Mouse (Mus musculus) left cerebral cortex, postnatal 36 days (tissue): ENCODE data around the gene Stoml1. TPM values are rescaled to one million over a fixed set of nuclear protein-coding genes. Genes with fewer than 3 reads are reported as not detected.

ENCODE experiments used
- DNase-seq, 2 experiments: peaks; one replicate each; pipeline ENCODE4 v3.0.0; 2021 to 2022; ENCODE audit warnings: low spot score in 2 of 2, mixed read lengths in 1 of 2
- intact Hi-C: fragments of 180-260 bp; cut with DNase I; formaldehyde crosslinking; loops from one replicate; pipeline ENCODE4 v1.15.1; 2025
- total RNA-seq, 2 experiments: library from RNA; stranded (reverse); gene quantifications; 2 replicates each; pipeline ENCODE4 v1.2.3; 2021

Stoml1 gene
- 10 to 100 TPM; 64.6 to 72.4 TPM for total RNA-seq

GRCm38 (mm10) chr9:58253033-58253804 is at the start of gene Stoml1:
Stoml1 (plus strand) TSS chr9:58253164.
- intact Hi-C loops, result no loop called here
- DNase-seq, result peak; percentile 90 to 92

DNA sequence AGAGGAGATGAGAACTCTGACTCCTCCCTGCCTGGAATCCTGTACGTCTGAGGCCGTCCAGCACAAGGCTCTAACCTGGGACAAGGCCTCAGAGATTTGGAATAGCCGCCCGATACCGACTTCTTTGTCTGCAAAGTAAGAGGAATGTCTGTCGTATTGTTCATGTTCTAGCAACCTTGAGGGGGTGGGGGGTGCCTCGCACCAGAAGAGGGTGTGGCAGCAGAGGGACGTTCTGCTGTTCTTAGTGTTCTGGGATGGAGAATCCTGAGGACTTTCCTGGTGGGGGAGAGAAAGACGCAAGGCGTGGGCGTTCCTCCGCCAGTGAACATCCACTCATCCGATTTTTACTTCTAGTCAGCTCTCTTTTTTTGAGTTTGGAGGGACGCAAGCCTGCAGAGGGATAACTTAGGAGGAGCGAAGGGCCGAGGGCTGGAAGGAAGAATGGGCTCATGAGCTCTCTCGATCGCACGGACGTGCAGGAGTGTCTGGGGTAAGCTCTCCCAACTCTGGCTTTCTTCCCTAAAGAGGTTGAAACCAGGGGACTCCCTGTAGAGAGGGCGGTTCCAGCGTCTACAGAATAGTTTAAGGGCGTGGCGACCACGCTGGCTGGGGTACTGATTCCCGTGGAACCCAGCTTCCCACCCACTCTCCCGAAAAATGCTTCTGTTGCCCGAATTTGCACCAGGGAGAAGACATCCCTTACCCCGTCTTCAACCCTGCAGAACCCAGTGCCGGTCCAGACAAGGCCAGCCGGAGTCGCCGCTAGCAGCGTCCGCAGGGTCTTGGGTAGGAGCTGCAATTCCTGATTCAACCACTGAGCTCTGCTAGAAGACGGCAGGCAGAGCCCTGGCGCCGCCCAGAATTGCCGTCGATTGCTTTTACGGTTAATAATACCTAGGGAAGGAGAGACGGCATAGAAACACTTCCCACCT is 49.2 kb upstream of the Stoml1 start, which contains the start of the genes Islr and Islr2:
Islr (minus strand) TSS at position 791 of the 932 bp plus-strand sequence.
Islr2 (minus strand) TSS at position 804 of the 932 bp plus-strand sequence.
- DNase-seq, result no peak
- intact Hi-C loops, result loop anchor here (1.0 to 2.0 kb wide), 3 partner anchors 137 to 165 kb away; no protein-coding TSS in a partner anchor

DNA sequence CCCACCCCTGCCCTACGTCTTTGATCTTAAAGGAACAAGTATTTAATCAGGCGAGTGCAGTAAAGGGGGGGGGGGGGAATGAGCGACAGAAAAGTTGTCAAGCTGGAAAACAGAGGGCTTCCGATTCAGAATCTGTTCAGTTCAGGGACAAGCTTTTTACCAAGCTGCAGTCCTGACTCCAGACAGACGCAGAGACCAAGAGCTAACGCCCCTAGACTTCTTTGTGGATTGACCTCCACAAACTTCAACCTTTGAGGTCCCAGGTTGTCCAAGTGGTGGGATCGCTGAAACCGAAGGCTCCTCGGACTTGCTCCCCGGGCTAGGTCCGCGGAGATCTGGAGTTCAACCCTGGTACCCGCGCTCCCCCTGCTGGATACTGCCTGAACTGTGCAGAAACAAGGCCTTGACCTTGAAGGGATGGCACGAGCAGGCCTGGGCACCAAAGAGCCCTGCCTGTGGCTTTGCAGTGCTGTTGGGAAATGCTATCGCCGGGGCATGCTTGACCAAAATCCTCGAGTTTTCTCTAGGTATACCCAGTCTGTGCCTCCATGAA is 48.4 kb upstream of the Stoml1 start:
- DNase-seq, result peak; percentile 82 to 89
- intact Hi-C loops, result loop anchor here (1.0 to 2.0 kb wide), 2 partner anchors 154 to 166 kb away; no protein-coding TSS in a partner anchor

DNA sequence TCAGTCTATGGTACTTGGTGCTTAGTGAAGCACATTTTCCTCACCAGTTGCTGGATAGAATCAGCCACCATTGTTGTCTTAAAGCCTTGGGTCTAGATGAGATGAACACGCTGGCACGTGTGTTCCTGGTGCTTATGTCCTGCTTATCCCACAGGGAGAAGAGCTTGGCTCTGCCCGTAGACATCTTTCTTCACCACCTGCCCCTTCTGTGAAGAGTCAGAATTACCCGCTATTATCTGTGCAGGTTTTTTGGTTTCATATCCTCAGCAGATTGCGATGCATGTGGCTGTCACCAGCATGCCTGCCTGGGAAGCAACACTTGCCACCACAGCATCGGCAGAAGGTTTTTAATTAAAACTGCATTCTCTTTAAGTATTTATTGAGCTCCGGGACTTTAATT is 47.0 kb upstream of the Stoml1 start:
- intact Hi-C loops, result no loop called here
- DNase-seq, result no peak

GRCm38 (mm10) chr9:58209462-58210303 is 43.3 kb upstream of the Stoml1 start:
- DNase-seq, result no peak
- intact Hi-C loops, result no loop called here

GRCm38 (mm10) chr9:58210304-58210627 is 42.7 kb upstream of the Stoml1 start:
- intact Hi-C loops, result no loop called here
- DNase-seq, result no peak

GRCm38 (mm10) chr9:58213377-58213776 is 39.6 kb upstream of the Stoml1 start:
- DNase-seq, result no peak
- intact Hi-C loops, result no loop called here

DNA sequence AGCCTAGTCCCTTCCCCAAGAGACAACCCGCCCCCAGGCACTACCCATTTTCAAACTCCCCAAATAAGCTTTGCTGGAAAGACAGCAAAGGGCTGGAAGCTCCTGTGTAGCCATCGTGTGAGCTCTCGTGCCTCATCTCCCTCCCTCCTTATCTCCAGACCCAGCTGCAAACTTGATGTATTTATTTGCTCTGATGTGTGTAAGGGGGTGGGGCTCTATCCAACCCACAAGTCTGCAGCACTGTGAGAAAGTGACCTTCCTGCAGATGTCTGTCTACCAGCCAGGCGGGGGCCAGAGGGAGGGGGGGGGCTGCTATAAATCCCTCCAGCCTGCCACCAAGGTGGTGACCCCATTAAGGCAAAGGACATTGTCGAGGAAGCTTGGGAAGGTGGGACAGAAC is 39.1 kb upstream of the Stoml1 start:
- intact Hi-C loops, result no loop called here

GRCm38 (mm10) chr9:58214519-58215180 is 38.3 kb upstream of the Stoml1 start:
- intact Hi-C loops, result no loop called here
- DNase-seq, result no peak

More for the DNA sequence above, 39.1 kb upstream of the Stoml1 start:
- DNase-seq, result no peak

- DNase-seq, result no peak
- intact Hi-C loops, result no loop called here
These were observed 36.6 kb upstream of the Stoml1 start for GRCm38 (mm10) chr9:58216402-58216801.

DNA sequence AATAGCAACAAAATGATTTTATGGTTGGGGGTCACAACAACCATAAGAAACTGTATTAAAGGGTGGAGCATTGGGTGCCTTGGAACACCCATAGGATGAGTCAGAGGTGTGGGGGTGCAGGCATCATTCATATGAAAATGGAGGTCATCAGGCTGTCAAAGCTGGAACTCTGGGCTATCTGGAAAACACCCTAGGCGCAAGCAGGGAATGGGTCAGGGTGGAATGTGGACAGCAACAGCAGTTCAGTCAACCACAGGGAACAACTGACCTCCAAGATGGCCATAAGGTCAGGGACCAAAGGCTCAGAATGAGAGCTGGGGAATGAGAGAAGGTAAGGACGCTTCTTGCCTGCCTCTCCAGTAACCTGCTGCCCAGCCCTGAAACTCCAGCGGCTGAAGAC is 34.4 kb upstream of the Stoml1 start:
- no peak for DNase-seq
- intact Hi-C loops, result no loop called here

GRCm38 (mm10) chr9:58220218-58220903 is 32.6 kb upstream of the Stoml1 start:
- peak in 1 of 2 experiments; percentile 21 for DNase-seq
- intact Hi-C loops, result no loop called here

DNA sequence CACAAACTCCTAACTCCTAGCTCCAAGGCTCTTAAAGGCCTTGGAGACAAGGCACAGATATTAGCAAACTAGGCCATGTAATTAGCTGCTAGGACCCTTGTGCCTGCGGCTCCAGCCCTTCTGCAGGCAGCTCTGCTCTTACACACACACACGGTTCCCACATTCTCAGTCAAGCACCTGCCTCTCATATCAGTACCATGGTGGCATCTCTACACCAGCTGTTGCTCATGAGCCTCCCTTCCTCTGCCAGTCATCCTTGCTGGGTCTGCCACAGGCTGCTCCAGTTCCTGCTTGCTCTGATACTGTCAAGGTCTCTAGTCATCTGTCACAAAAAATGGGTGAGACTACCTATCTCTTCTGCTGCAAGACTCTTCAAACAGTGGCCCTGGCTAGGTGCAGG is 28.6 kb upstream of the Stoml1 start:
- DNase-seq, result no peak
- intact Hi-C loops, result no loop called here

DNA sequence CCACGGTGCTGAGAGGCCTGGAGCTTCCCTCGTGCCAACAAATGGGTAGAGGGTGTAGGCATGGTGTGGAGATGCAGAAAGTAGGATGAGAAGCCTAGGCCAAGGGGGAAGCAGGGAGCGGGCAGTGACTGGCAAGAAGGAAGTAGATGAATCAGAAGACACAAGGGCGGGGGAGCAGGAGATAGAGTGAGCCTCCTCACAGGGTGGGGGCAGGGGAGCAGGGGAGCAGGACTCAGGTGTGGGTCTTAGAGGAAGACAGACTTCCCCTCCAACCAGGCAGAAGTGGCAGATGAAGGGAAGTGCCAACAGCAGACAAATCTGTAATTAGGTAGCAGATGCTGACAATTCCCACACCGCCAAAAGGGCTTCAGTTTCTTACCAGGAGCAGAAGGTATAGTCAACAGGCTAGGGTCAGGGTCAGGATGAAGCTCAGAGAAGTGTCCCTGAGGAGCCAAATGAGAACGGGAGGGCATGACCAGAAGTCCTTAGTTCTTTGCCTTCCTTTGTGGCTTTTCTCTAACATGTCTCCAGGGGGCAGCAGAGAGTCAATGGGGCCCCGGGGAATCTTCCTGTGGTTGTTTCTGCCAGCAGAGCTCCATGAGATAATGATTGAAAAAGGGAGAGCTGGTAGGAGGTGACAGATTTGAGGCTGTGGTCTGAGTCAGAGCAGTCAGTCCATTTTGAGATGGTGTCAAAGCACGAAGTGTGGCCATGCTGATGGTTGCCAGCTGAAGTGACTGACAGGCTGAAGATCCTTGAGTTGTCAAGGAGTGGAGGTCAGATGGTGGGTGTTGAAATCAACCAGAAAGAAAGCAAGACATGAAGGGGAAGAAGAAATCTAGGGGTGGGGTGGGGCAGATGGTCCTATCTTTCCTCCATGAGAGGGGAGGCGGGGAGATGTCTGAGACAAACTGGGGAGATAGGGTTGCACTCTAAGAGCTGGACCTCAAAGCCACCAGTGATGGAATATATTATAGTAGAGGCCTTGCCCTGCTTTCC is 26.8 kb upstream of the Stoml1 start:
- intact Hi-C loops, result loop anchor here (5.0 kb wide), 1 partner anchor 41 kb away; no protein-coding TSS in a partner anchor

GRCm38 (mm10) chr9:58228777-58229466 is 24.0 kb upstream of the Stoml1 start:
- intact Hi-C loops, result loop anchor here (5.0 kb wide), 1 partner anchor 38 kb away; no protein-coding TSS in a partner anchor
- DNase-seq, result no peak

More for the DNA sequence above, 26.8 kb upstream of the Stoml1 start:
- DNase-seq, result peak; percentile 33 to 38

DNA sequence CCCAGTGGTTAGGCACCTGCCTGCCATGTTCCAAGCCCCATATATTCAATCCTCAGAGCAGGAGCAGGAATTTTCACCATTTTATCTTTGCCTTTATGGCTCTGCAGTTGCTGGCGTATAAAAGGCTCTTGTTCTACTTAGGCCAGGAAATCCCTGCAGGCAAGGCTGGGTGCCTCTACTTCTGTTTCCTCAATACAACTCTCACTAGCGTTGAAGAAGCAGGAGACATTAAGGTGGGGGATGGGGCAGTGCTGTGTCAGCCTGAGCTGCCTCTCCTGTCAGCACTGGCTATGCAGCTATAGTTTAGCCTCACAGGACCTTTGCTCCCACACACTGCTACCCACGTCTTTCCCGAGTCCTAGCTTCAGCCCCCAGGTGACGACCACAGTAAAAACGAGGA is 21.2 kb upstream of the Stoml1 start:
- intact Hi-C loops, result no loop called here
- DNase-seq, result no peak
